Mouse (Mus musculus) testis, adult 10 weeks (tissue): ENCODE results near the gene Kcnma1. TPM values are rescaled to one million over a fixed set of nuclear protein-coding genes. Genes with fewer than 3 reads are reported as not detected.

ENCODE experiments used
- polyA plus RNA-seq: library from polyadenylated mRNA; stranded (reverse); fragments of 350-450 nt; fragmentation: Illumina TruSeq; extraction: RNeasy Lipid Tissue Mini Kit (QIAGEN cat#74804); gene quantifications from one replicate; pipeline ENCODE4 v1.2.3, GENCODE M21; 2014; ENCODE audit warnings: low read depth, low replicate concordance

Kcnma1 gene
- 1.6 TPM for polyA plus RNA-seq

DNA sequence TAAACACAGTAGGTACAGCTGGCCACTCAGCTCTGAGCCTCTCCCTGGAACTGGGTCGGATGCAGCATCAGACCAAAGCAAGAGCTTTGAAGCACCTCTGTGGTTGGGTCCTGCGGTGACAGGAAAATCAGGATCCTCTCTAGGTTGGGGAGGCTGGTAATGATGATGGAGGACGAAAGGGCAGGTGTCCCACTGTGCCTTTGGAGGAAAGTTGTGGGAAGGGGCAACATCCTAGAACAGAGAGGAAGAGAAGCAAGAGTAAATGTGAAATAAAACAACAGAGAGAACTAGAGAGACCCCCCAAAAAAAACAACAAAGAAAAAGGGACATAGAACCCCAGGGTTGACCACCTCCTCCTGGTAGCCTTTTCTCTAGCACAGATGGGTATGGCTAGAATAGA lies at the start of gene Kcnma1:
TSS of gene Kcnma1 (minus strand) at position 101 of the 400 bp plus-strand sequence.

Other genes with a start within 250 kb of the Kcnma1 start
- gene Dlg5, start 231.4 kb upstream of the Kcnma1 start, polyA plus RNA-seq: 3.3 TPM